Mouse (Mus musculus) Muller cell, postnatal 12 days (primary cell): Measurements from ENCODE around the gene Olfr1301.

ENCODE experiments used
- DNase-seq: peaks from one replicate; pipeline ENCODE4 v3.0.0-alpha.2; 2015; ENCODE audit errors: inconsistent ontology term

The Olfr1301 gene

GRCm38 (mm10) chr2:111750706-111751105 lies at the start of gene Olfr1301:
Gene Olfr1301, plus strand, starts transcription at chr2:111751006.
- DNase-seq: no peak

GRCm38 (mm10) chr2:111726739-111727138 lies 24.1 kb upstream of the Olfr1301 start:
- peak; percentile 38 for DNase-seq

GRCm38 (mm10) chr2:111777129-111777528 lies 26.3 kb downstream of the Olfr1301 start, which contains the start of gene Olfr1302:
Gene Olfr1302, plus strand, starts transcription at chr2:111777429.
- DNase-seq: no peak
